Comparison of ENCODE assay signal across 9 mouse cellular contexts in the genomic region with DNA sequence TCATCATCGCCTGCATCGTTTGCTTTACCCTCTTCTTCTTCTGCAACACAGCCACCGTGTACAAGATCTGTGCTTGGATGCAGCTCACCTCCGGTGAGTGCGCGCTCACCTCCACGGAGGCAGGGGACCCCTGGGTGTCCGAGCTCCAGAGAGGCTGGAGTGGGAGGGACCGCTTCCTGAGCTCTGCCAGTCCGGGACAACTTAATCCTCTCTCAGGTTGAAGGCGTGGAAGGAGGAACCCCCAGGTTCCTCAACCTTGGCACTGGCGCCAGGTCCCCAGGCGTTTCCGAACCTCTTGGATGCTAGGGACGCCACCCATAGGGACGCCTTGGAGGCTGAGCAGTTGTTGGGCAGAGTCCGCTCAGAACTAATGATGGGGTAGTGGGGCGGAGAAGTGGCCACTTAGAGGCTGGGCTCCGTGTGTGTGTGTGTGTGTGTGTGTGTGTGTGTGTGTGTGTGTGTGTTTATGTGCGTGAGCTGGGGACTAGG. TPM values are rescaled to one million over a fixed set of nuclear protein-coding genes. Genes with fewer than 3 reads are reported as not detected.
DNase-seq lines count a peak whose midpoint lies in the region; ATAC-seq and TF ChIP-seq lines count a peak whose summit lies in the region.
"Had no signal": no experiment of that assay in that cellular context is flagged by ENCODE, and none has a peak within 500 bp of the region (broad histone marks: within the 10 kb centered on the region; RNA-seq: fewer than 3 reads in every experiment).

No protein-coding gene starts in this region.

- peak; percentile 44; the same call in 1 of the 2 replicates for ATAC-seq in intestine, embryonic 14.5 days (replicated peaks; ENCODE audit: low FRiP score, low TSS enrichment, low read depth)
- ATAC-seq in neural tube, embryonic 12.5 days (ENCODE audit: low FRiP score, low read depth) = peak; percentile 62

- no peaks in the 10 kb centered on the region for H3K36me3 ChIP-seq in heart, embryonic 10.5 days
- H3K36me3 ChIP-seq in testis, adult 2 months (ENCODE audit: control insufficient read depth, insufficient read depth, low read length) = no peaks in the 10 kb centered on the region
- H3K36me3 ChIP-seq in intestine, embryonic 14.5 days (ENCODE audit: control insufficient read depth, insufficient read depth, low read length) = no peaks in the 10 kb centered on the region
- H3K36me3 ChIP-seq in neural tube, embryonic 12.5 days = no peaks in the 10 kb centered on the region

- no peak overlapping the region for H3K9ac ChIP-seq in intestine, embryonic 14.5 days (ENCODE audit: low read length)
- peak overlapping the region; percentile 58 for H3K9ac ChIP-seq in neural tube, embryonic 12.5 days

- TF ChIP-seq CTCF in testis, adult 2 months (IDR thresholded peaks at IDR 0.05; ENCODE audit: control insufficient read depth, insufficient read depth, insufficient replicate concordance, low read depth, low read length) = no peak

- H3K9me3 ChIP-seq in heart, embryonic 10.5 days = no peaks in the 10 kb centered on the region
- no peaks in the 10 kb centered on the region for H3K9me3 ChIP-seq in intestine, embryonic 14.5 days (ENCODE audit: control insufficient read depth, low read length)
- no peaks in the 10 kb centered on the region for H3K9me3 ChIP-seq in neural tube, embryonic 12.5 days

- no peak for DNase-seq in heart, embryonic 10.5 days (ENCODE audit: low spot score)
- DNase-seq in heart, adult 18-20 months = no peak
- no peak for DNase-seq in testis, postnatal 14 days (ENCODE audit: low spot score)
- DNase-seq in intestine, embryonic 14.5 days (ENCODE audit: low spot score) = peak; percentile 63
- no peak for DNase-seq in ovary, postnatal 14 days (ENCODE audit: low spot score)
- no peak for DNase-seq in B cell, adult 2 months

- H3K4me1 ChIP-seq in heart, embryonic 10.5 days = peaks cover 16% of the 10 kb centered on the region
- H3K4me1 ChIP-seq in testis, adult 2 months (ENCODE audit: control insufficient read depth, insufficient read depth, low read length) = peaks cover 8% of the 10 kb centered on the region
- 0 out of 2 replicates have a peak, but pooled peaks cover 5% of the 10 kb centered on the region for H3K4me1 ChIP-seq in intestine, embryonic 14.5 days (replicated peaks; ENCODE audit: control insufficient read depth, insufficient read depth, low read length)
- peaks cover 6% of the 10 kb centered on the region; the same call in 1 of the 2 replicates for H3K4me1 ChIP-seq in neural tube, embryonic 12.5 days

- H3K4me3 ChIP-seq in heart, embryonic 10.5 days = peak overlapping the region; percentile 70
- peak overlapping the region; percentile 28 for H3K4me3 ChIP-seq in testis, adult 2 months (ENCODE audit: control insufficient read depth, low read depth, low read length)
- H3K4me3 ChIP-seq in intestine, embryonic 14.5 days (ENCODE audit: low read depth, low read length) = peak overlapping the region; percentile 49
- peak overlapping the region; percentile 50 for H3K4me3 ChIP-seq in neural tube, embryonic 12.5 days
- H3K4me3 ChIP-seq: erythroblast, embryonic 14.5 days had no signal

- H3K27ac ChIP-seq in heart, embryonic 10.5 days = no peak overlapping the region
- no peak overlapping the region for H3K27ac ChIP-seq in testis, adult 2 months (ENCODE audit: control insufficient read depth, insufficient read depth, low read depth, low read length)
- H3K27ac ChIP-seq in intestine, embryonic 14.5 days (ENCODE audit: low read depth) = no peak overlapping the region
- H3K27ac ChIP-seq in neural tube, embryonic 12.5 days = no peak overlapping the region

- H3K27me3 ChIP-seq in heart, embryonic 10.5 days (ENCODE audit: insufficient read depth, poor library complexity, severe bottlenecking) = peaks cover 50% of the 10 kb centered on the region
- no peaks in the 10 kb centered on the region for H3K27me3 ChIP-seq in testis, adult 2 months (ENCODE audit: control insufficient read depth, insufficient read depth, low read length)
- H3K27me3 ChIP-seq in intestine, embryonic 14.5 days (replicated peaks; ENCODE audit: control insufficient read depth, insufficient read depth, low read length) = peaks cover 43% of the 10 kb centered on the region
- H3K27me3 ChIP-seq in neural tube, embryonic 12.5 days (replicated peaks) = peaks cover 12% of the 10 kb centered on the region; the same call in 1 of the 2 replicates

- WGBS in heart, embryonic 10.5 days = 2% methylated on average over 20 of the region's 20 CpGs
- 1% methylated on average over 20 of the region's 20 CpGs for WGBS in intestine, embryonic 14.5 days
- WGBS in neural tube, embryonic 12.5 days = under 1% methylated on average over 20 of the region's 20 CpGs

- peak overlapping the region; percentile 94 for H3K4me2 ChIP-seq in intestine, embryonic 14.5 days (ENCODE audit: low read length)
- H3K4me2 ChIP-seq in neural tube, embryonic 12.5 days (replicated peaks) = peak overlapping the region; percentile 94

- no peak for TF ChIP-seq POLR2A in testis, adult 2 months (IDR thresholded peaks at IDR 0.05; ENCODE audit: control insufficient read depth, low read depth, low read length)

RNA-seq across cellular contexts. Expression of gene Lhfpl3, which starts 0.7 kb away (rescaled TPM):
- 0.12 and 0.33 TPM in 2 replicates for polyA plus RNA-seq in heart, embryonic 10.5 days (2016; fragmentation: Nextera tagmentation; extraction: Ambion mirVana)
- not detected for total RNA-seq in heart, adult 18-20 months (2021)
- polyA plus RNA-seq in testis, adult 2 months (2012; rRNA removed) = 0.64 and 0.76 TPM in 2 replicates
- polyA plus RNA-seq in intestine, embryonic 14.5 days (2014; fragmentation: Nextera tagmentation; extraction: Ambion mirVana) = 0.09 and 0.14 TPM in 2 replicates
- polyA plus RNA-seq in neural tube, embryonic 12.5 days (2016; fragmentation: Nextera tagmentation; extraction: Ambion mirVana) = 1.7 and 1.8 TPM in 2 replicates
- polyA plus RNA-seq: erythroblast, embryonic 14.5 days had no signal
